Mouse (Mus musculus) gastrocnemius, adult 2 months (tissue): ENCODE results near the gene Fbxo2. TPM values are rescaled to one million over a fixed set of nuclear protein-coding genes. Genes with fewer than 3 reads are reported as not detected.
"Not testable (repeated sequence)": the region's sequence is repeated elsewhere in the genome, so short reads cannot be mapped to it uniquely, and the experiment has no call there.

Experiments used
- DNase-seq: peaks from one replicate; pipeline ENCODE4 v3.0.0; 2022
- H3K27ac ChIP-seq: fragments of 200-600 bp; 2 replicates; pipeline ENCODE4 v1.8.1; 2022; ENCODE audit warnings: mild to moderate bottlenecking
- H3K4me3 ChIP-seq: fragments of 200-600 bp; 2 replicates; pipeline ENCODE4 v1.8.1; 2022; ENCODE audit warnings: mild to moderate bottlenecking, moderate library complexity
- CTCF ChIP-seq: fragments of 200-600 bp; IDR thresholded peaks from 2 replicates; pipeline ENCODE4 v1.8.1; 2022; ENCODE audit warnings: antibody characterized with exemption, mild to moderate bottlenecking, moderate library complexity
- intact Hi-C: fragments of 180-260 bp; cut with DNase I; formaldehyde crosslinking; loops from one replicate; pipeline ENCODE4 v1.15.1; 2025
- long read RNA-seq, 2 experiments: library from polyadenylated mRNA; stranded (forward); transcript quantifications; one replicate each; pipeline ENCODE4 v2.0.0; 2021
- total RNA-seq, 2 experiments: library from RNA; stranded (reverse); gene quantifications; 2 replicates each; pipeline ENCODE4 v1.2.3; 2021

Fbxo2 gene
- total RNA-seq, result under 1 TPM in 1 of 2 experiments, not detected in 1; 0.43 TPM
- long read RNA-seq, experiment 1, result 0 reads
- long read RNA-seq, experiment 2, partial matches to known transcripts, result 0 of 1 reads
- long read RNA-seq, experiment 2, other reads (novel, unspliced or antisense), result 0 of 1 reads

GRCm38 (mm10) chr4:148160436-148161390 is at the start of gene Fbxo2, which contains the start of gene Fbxo44:
Gene Fbxo2, plus strand, starts transcription at chr4:148160621.
Gene Fbxo44, minus strand, starts transcription at chr4:148160482.
- intact Hi-C loops, result no loop called here

DNA sequence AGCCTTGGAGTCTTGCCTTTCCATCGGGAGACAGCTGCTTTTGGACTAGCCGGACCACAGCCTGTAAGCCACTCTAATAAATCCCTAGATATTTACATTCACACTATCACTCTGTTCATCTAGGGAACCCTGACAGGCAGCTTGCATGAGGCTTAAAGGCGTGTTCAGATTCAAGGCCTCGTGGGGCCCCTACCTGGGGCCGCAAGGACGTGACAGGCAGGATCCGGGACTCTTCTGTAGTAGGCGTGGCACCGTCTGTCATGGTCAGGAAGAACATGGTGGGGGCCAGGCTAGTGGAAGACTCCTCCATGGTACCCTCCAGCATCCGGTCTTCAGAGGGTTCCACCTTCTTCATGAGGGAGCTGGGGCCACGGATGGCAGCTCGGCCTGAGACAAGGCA is 47.9 kb upstream of the Fbxo2 start:
- intact Hi-C loops, result no loop called here
- no peak for TF ChIP-seq CTCF
- Histone ChIP-seq H3K4me3 (no peak overlapping the region), H3K27ac (no peak overlapping the region)
- no peak for DNase-seq

More at GRCm38 (mm10) chr4:148160436-148161390, at the start of gene Fbxo2, which contains the start of gene Fbxo44:
- Histone ChIP-seq H3K27ac (peak within 1 kb of the TSS; percentile 90), H3K4me3 (peak within 1 kb of the TSS; percentile 79)
- no peak for TF ChIP-seq CTCF
- peak; percentile 55 for DNase-seq

DNA sequence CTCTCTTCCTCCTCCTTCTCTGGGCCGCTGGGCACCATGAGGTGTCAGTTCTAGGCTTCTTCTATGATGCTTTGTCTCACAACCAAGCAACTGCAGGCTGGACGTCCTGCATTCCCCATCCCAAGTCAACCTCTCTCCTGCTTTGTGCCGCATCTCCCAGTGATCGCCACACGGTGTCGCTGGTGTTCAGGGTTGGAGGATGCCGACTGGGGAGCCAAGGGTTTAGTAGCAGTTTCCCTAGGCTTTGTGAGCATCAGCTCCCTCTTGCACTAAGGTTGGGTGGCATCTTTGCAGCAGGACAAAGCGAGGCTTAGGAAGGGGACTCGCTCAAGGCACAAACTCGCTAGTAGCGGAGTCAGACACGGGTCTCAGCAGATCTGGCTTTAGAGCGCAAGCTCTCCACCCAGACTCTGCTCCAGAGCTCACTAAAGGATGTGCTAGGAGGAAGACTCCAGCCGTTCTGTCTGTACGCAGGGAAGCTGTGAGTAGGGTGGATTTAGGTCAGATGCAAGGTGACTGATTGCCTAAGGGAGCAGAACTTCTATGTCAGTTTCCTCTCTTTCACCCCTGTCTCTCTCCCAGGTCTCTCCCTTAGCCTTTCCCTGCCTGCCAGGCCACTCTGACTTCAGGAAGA is 45.5 kb upstream of the Fbxo2 start:
- peak; percentile 89 for DNase-seq
- intact Hi-C loops, result loop anchor here (1.0 to 2.0 kb wide), 2 partner anchors 49 to 314 kb away; no protein-coding TSS in a partner anchor
- TF ChIP-seq CTCF, result peak; percentile 94
- no peak overlapping the region for H3K27ac ChIP-seq
- H3K4me3 ChIP-seq, result no peak overlapping the region

DNA sequence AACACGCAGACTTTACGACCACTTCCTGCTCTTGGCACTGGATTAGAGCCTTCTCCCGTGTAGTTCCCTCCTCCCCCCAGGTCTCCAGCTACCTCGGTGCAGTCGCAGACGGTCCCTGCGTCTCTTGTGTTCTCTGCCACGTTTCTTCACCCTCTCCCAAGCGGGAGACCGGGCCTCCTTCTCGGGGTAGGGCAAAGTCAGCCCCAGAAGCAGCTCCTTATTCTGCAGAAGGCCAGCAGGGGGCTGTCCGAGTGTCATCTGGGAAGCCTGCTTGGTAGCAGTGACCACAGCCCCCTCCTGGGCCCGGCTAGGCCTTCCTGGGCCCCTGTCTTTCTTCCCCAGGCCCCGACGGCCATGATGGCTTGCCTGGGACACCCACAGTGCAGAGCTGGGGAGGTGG is 45.0 kb upstream of the Fbxo2 start:
- DNase-seq, result peak; percentile 51
- no peak overlapping the region for H3K27ac ChIP-seq
- intact Hi-C loops, result loop anchor here (2.0 kb wide), 1 partner anchor 313 kb away; no protein-coding TSS in a partner anchor
- TF ChIP-seq CTCF, result peak; percentile 55
- 0 out of 2 replicates have a peak overlapping the region, but pooled peaks have one; percentile 4 for H3K4me3 ChIP-seq

GRCm38 (mm10) chr4:148116657-148117056 is 43.8 kb upstream of the Fbxo2 start:
- H3K4me3 ChIP-seq, result no peak overlapping the region
- TF ChIP-seq CTCF, result peak; percentile 20; the same call in 1 of the 2 replicates
- no peak for DNase-seq
- no peak overlapping the region for H3K27ac ChIP-seq
- intact Hi-C loops, result no loop called here

DNA sequence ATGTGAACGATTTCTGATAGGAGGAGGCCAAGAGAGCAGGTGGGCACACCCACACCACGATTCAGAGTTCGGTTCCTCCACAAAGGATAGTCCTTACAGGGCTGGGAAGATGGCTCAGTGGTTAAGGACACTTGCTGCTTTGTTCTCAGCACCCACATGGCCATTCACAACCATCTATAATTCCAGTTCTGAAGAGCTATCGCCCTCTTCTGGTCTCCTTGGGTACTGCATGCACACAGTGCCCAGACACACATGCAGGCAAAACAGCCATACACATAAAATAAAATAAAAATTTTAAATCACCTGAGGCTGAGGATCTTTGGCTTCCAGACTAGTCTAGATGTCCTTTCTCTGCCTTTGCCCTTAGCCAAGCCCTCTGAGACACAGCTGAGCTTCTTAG is 43.0 kb upstream of the Fbxo2 start:
- TF ChIP-seq CTCF, result peak; percentile 37; the same call in 1 of the 2 replicates
- DNase-seq, result no peak
- Histone ChIP-seq H3K27ac (no peak overlapping the region), H3K4me3 (no peak overlapping the region)
- intact Hi-C loops, result no loop called here

DNA sequence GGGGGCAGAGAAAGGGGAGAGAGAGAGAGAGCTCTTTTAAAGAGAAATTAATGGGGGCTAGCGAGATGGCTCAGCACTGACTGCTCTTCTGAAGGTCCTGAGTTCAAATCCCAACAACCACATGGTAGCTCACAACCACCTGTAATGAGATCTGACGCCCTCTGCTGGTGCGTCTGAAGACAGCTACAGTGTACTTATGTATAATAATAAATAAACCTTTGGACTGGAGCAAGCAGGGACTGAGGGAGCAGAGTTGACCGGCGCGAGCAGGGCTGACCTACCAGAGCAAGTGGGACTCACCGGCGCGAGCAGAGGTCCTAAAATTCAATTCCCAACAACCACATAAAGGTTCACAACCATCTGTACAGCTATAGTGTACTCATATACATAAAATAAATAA is 40.8 kb upstream of the Fbxo2 start:
- intact Hi-C loops, result not testable (repeated sequence)
- peak; percentile 18; the same call in 1 of the 2 replicates for TF ChIP-seq CTCF

GRCm38 (mm10) chr4:148120555-148120954 is 39.9 kb upstream of the Fbxo2 start:
- TF ChIP-seq CTCF, result no peak
- no peak overlapping the region for H3K27ac ChIP-seq

More for the DNA sequence above, 40.8 kb upstream of the Fbxo2 start:
- not testable (repeated sequence) for DNase-seq, H3K27ac ChIP-seq, H3K4me3 ChIP-seq

GRCm38 (mm10) chr4:148121362-148121761 is 39.1 kb upstream of the Fbxo2 start:
- no peak for DNase-seq
- intact Hi-C loops, result no loop called here
- no peak for TF ChIP-seq CTCF
- Histone ChIP-seq H3K27ac (no peak overlapping the region), H3K4me3 (no peak overlapping the region)

More at GRCm38 (mm10) chr4:148120555-148120954, 39.9 kb upstream of the Fbxo2 start:
- no peak for DNase-seq
- intact Hi-C loops, result no loop called here
- H3K4me3 ChIP-seq, result no peak overlapping the region

DNA sequence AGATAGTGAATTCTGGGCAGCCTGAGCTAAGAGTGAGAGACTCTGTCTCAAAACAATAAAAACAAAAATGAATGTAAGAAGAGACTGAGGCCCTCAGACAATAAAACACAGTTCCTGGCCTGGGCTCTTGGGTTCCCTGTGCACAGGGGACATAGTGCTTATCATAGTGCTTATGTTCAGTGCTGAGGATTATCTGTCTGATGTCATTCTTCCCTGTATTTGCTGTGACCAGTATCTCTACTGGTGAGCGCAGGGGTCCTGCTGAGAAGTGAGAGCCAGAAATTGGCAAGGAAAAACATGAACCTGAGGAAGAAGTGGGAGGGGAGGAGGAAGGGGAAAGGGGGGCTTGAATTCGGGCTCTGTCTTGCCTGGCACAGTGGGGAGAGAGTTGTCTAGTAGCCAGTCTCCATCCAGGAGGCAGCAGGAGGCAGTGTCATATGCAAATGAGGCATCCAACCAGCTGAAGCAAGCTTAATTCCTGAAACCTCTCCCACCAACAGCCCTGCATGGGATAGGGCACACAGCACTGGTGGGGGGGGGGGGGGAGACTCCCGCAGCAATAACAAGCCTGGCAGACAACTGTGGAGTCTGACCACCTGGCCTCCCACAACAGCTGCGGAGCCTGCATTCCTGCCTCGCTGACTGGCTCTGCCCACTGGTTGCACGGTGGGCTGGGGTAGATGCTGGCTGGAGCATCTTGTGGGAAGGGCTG is 38.3 kb upstream of the Fbxo2 start:
- intact Hi-C loops, result no loop called here
- H3K27ac ChIP-seq, result no peak overlapping the region
- DNase-seq, result no peak
- TF ChIP-seq CTCF, result no peak
- H3K4me3 ChIP-seq, result no peak overlapping the region

DNA sequence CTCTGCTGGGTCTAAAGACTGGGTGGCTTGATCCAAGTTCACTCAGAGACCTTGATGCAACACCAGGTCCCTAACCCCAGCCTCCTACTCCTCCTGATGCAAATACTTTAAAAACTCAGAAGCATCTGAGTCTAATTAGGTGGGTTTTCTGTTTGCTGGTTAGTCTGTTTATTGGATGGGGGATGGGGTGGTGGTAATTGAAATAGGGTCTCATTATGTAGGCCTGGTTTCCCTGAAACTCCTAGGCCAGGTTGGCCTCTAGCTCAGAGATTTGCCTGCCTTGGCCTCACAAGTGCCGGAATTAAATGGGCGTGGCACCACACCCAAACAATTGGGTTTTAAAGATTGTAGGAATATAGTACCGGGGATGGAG is 37.7 kb upstream of the Fbxo2 start:
- Histone ChIP-seq H3K4me3 (no peak overlapping the region), H3K27ac (no peak overlapping the region)
- intact Hi-C loops, result no loop called here
- no peak for TF ChIP-seq CTCF
- DNase-seq, result no peak

- no peak for DNase-seq
- Histone ChIP-seq H3K4me3 (no peak overlapping the region), H3K27ac (no peak overlapping the region)
- TF ChIP-seq CTCF, result no peak
- intact Hi-C loops, result no loop called here
Observed at GRCm38 (mm10) chr4:148128241-148128640, 32.2 kb upstream of the Fbxo2 start.
